Mouse (Mus musculus): Measurements from ENCODE around the gene Agap2. TPM values are rescaled to one million over a fixed set of nuclear protein-coding genes. Genes with fewer than 3 reads are reported as not detected.

Agap2 gene
- polyA plus RNA-seq, 1 experiment from 2014 or later: 0.26 TPM

GRCm38 (mm10) chr10:127085052-127085451, 10.0 kb downstream of the Agap2 start:
- Histone ChIP-seq H3K9me3 (ENCODE audit: control insufficient read depth, low read length) (no peaks in the 10 kb centered on the region), H3K4me2 (ENCODE audit: low read length) (no peak overlapping the region), H3K4me3 (ENCODE audit: low read depth, low read length) (no peak overlapping the region), H3K9ac (ENCODE audit: low read length) (no peak overlapping the region), H3K4me1 (replicated peaks; ENCODE audit: control insufficient read depth, insufficient read depth, low read length) (peaks cover 17% of the 10 kb centered on the region), H3K27ac (ENCODE audit: low read depth) (no peak overlapping the region), H3K36me3 (ENCODE audit: control insufficient read depth, insufficient read depth, low read length) (no peaks in the 10 kb centered on the region), H3K27me3 (replicated peaks; ENCODE audit: control insufficient read depth, insufficient read depth, low read length) (peaks cover 70% of the 10 kb centered on the region)
- 75% methylated on average over 9 of the region's 9 CpGs for WGBS
- no peak for DNase-seq (ENCODE audit: low spot score)
- no peak for ATAC-seq (replicated peaks; ENCODE audit: low FRiP score, low TSS enrichment, low read depth)

DNA sequence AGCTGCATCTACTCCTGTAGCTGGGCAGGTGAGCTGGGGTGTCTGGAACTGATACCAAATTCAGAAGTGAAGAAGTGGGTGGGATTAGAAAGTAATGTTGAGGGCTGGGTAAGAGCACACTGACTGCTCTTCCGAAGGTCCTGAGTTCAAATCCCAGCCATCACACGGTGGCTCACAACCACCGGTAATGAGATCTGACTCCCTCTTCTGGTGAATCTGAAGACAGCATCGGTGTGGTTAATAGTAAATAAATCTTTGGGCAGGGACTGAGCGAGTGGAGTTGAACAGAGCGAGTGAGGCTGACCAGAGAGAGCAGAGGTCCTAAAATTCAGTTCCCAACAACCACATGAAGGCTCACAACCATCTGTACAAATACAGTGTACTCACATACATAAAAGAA, 10.5 kb downstream of the Agap2 start:
- Histone ChIP-seq H3K4me2 (ENCODE audit: low read length) (no peak overlapping the region), H3K9me3 (ENCODE audit: control insufficient read depth, low read length) (no peaks in the 10 kb centered on the region), H3K4me1 (replicated peaks; ENCODE audit: control insufficient read depth, insufficient read depth, low read length) (peaks cover 15% of the 10 kb centered on the region), H3K27ac (ENCODE audit: low read depth) (no peak overlapping the region), H3K36me3 (ENCODE audit: control insufficient read depth, insufficient read depth, low read length) (no peaks in the 10 kb centered on the region), H3K9ac (ENCODE audit: low read length) (no peak overlapping the region), H3K4me3 (ENCODE audit: low read depth, low read length) (no peak overlapping the region), H3K27me3 (replicated peaks; ENCODE audit: control insufficient read depth, insufficient read depth, low read length) (peaks cover 70% of the 10 kb centered on the region)
- 70% methylated on average over 6 of the region's 6 CpGs for WGBS
- ATAC-seq (replicated peaks; ENCODE audit: low FRiP score, low TSS enrichment, low read depth): no peak
- no peak for DNase-seq (ENCODE audit: low spot score)

GRCm38 (mm10) chr10:127090560-127091411, 15.7 kb downstream of the Agap2 start:
- ATAC-seq (replicated peaks; ENCODE audit: low FRiP score, low TSS enrichment, low read depth): no peak
- Histone ChIP-seq H3K9ac (ENCODE audit: low read length) (no peak overlapping the region), H3K36me3 (ENCODE audit: control insufficient read depth, insufficient read depth, low read length) (peaks cover 2% of the 10 kb centered on the region; the same call in 1 of the 2 replicates), H3K4me3 (ENCODE audit: low read depth, low read length) (no peak overlapping the region), H3K27me3 (replicated peaks; ENCODE audit: control insufficient read depth, insufficient read depth, low read length) (peaks cover 65% of the 10 kb centered on the region), H3K4me2 (ENCODE audit: low read length) (peak overlapping the region; percentile 20), H3K27ac (ENCODE audit: low read depth) (no peak overlapping the region), H3K4me1 (replicated peaks; ENCODE audit: control insufficient read depth, insufficient read depth, low read length) (no peaks in the 10 kb centered on the region), H3K9me3 (ENCODE audit: control insufficient read depth, low read length) (no peaks in the 10 kb centered on the region)
- 9% methylated on average over 57 of the region's 57 CpGs for WGBS
- peak; percentile 78 for DNase-seq (ENCODE audit: low spot score)

- peaks cover 12% of the 10 kb centered on the region for H3K36me3 ChIP-seq (ENCODE audit: control insufficient read depth, insufficient read depth, low read length)
- H3K9me3 ChIP-seq (ENCODE audit: control insufficient read depth, low read length): no peaks in the 10 kb centered on the region
- H3K4me2 ChIP-seq (ENCODE audit: low read length): peak overlapping the region; percentile 20
- H3K27ac ChIP-seq (ENCODE audit: low read depth): no peak overlapping the region
- H3K4me1 ChIP-seq (replicated peaks; ENCODE audit: control insufficient read depth, insufficient read depth, low read length): no peaks in the 10 kb centered on the region
- no peak overlapping the region for H3K4me3 ChIP-seq (ENCODE audit: low read depth, low read length)
- WGBS: 8% methylated on average over 51 of the region's 51 CpGs
- H3K9ac ChIP-seq (ENCODE audit: low read length): no peak overlapping the region
- peaks cover 61% of the 10 kb centered on the region for H3K27me3 ChIP-seq (replicated peaks; ENCODE audit: control insufficient read depth, insufficient read depth, low read length)
- ATAC-seq (replicated peaks; ENCODE audit: low FRiP score, low TSS enrichment, low read depth) (0 out of 2 replicates have a peak, but pooled peaks have one; percentile 14), DNase-seq (ENCODE audit: low spot score) (no peak)
These were observed 16.7 kb downstream of the Agap2 start for GRCm38 (mm10) chr10:127091507-127092396.

GRCm38 (mm10) chr10:127092742-127093141, 17.7 kb downstream of the Agap2 start:
- peaks cover 54% of the 10 kb centered on the region for H3K27me3 ChIP-seq (replicated peaks; ENCODE audit: control insufficient read depth, insufficient read depth, low read length)
- peaks cover 18% of the 10 kb centered on the region for H3K36me3 ChIP-seq (ENCODE audit: control insufficient read depth, insufficient read depth, low read length)
- no peaks in the 10 kb centered on the region for H3K4me1 ChIP-seq (replicated peaks; ENCODE audit: control insufficient read depth, insufficient read depth, low read length)
- H3K9ac ChIP-seq (ENCODE audit: low read length): no peak overlapping the region
- 56% methylated on average over 4 of the region's 4 CpGs for WGBS
- no peak overlapping the region for H3K4me2 ChIP-seq (ENCODE audit: low read length)
- ATAC-seq (replicated peaks; ENCODE audit: low FRiP score, low TSS enrichment, low read depth) (no peak), DNase-seq (ENCODE audit: low spot score) (no peak)
- H3K27ac ChIP-seq (ENCODE audit: low read depth): no peak overlapping the region
- no peak overlapping the region for H3K4me3 ChIP-seq (ENCODE audit: low read depth, low read length)
- no peaks in the 10 kb centered on the region for H3K9me3 ChIP-seq (ENCODE audit: control insufficient read depth, low read length)

GRCm38 (mm10) chr10:127094382-127094802, 19.3 kb downstream of the Agap2 start:
- H3K27me3 ChIP-seq (replicated peaks; ENCODE audit: control insufficient read depth, insufficient read depth, low read length): peaks cover 42% of the 10 kb centered on the region
- H3K4me3 ChIP-seq (ENCODE audit: low read depth, low read length): no peak overlapping the region
- no peak for DNase-seq (ENCODE audit: low spot score)
- no peak overlapping the region for H3K9ac ChIP-seq (ENCODE audit: low read length)
- H3K9me3 ChIP-seq (ENCODE audit: control insufficient read depth, low read length): no peaks in the 10 kb centered on the region
- H3K36me3 ChIP-seq (ENCODE audit: control insufficient read depth, insufficient read depth, low read length): peaks cover 35% of the 10 kb centered on the region
- no peak for ATAC-seq (replicated peaks; ENCODE audit: low FRiP score, low TSS enrichment, low read depth)
- H3K27ac ChIP-seq (ENCODE audit: low read depth): no peak overlapping the region
- no peak overlapping the region for H3K4me2 ChIP-seq (ENCODE audit: low read length)
- no peaks in the 10 kb centered on the region for H3K4me1 ChIP-seq (replicated peaks; ENCODE audit: control insufficient read depth, insufficient read depth, low read length)
- WGBS: 31% methylated on average over 7 of the region's 7 CpGs

DNA sequence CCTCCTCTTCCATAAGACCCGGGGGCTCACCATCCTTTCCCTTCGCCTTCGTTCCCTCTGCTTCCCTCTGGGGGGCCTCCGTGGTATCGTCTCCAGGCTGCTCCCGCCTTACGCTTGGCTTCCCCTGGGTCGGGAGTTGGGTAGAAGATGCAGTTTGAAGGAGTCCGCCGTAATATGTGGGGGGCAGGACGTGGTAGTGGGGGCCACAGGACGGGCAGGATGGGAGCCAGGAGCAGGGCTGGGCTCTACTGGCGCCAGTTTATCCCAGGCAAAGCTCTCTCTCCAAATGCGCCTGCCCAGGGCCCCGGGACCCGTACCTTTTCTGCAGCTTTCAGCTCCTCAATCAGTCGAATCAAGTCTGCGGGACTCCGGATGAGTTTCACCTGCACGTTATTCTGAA, 23.4 kb downstream of the Agap2 start:
- H3K4me2 ChIP-seq (ENCODE audit: low read length): no peak overlapping the region
- no peak overlapping the region for H3K4me3 ChIP-seq (ENCODE audit: low read depth, low read length)
- no peaks in the 10 kb centered on the region for H3K4me1 ChIP-seq (replicated peaks; ENCODE audit: control insufficient read depth, insufficient read depth, low read length)
- DNase-seq (ENCODE audit: low spot score) (no peak), ATAC-seq (replicated peaks; ENCODE audit: low FRiP score, low TSS enrichment, low read depth) (no peak)
- H3K27me3 ChIP-seq (replicated peaks; ENCODE audit: control insufficient read depth, insufficient read depth, low read length): peaks cover under 1% of the 10 kb centered on the region; the same call in 1 of the 2 replicates
- no peak overlapping the region for H3K9ac ChIP-seq (ENCODE audit: low read length)
- H3K27ac ChIP-seq (ENCODE audit: low read depth): no peak overlapping the region
- peaks cover 36% of the 10 kb centered on the region for H3K36me3 ChIP-seq (ENCODE audit: control insufficient read depth, insufficient read depth, low read length)
- H3K9me3 ChIP-seq (ENCODE audit: control insufficient read depth, low read length): no peaks in the 10 kb centered on the region
- 79% methylated on average over 20 of the region's 20 CpGs for WGBS

- no peaks in the 10 kb centered on the region for H3K9me3 ChIP-seq (ENCODE audit: control insufficient read depth, low read length)
- no peak overlapping the region for H3K4me3 ChIP-seq (ENCODE audit: low read depth, low read length)
- DNase-seq (ENCODE audit: low spot score) (no peak), ATAC-seq (replicated peaks; ENCODE audit: low FRiP score, low TSS enrichment, low read depth) (no peak)
- H3K9ac ChIP-seq (ENCODE audit: low read length): no peak overlapping the region
- no peak overlapping the region for H3K4me2 ChIP-seq (ENCODE audit: low read length)
- H3K4me1 ChIP-seq (replicated peaks; ENCODE audit: control insufficient read depth, insufficient read depth, low read length): no peaks in the 10 kb centered on the region
- no peaks in the 10 kb centered on the region for H3K27me3 ChIP-seq (replicated peaks; ENCODE audit: control insufficient read depth, insufficient read depth, low read length)
- peaks cover 36% of the 10 kb centered on the region for H3K36me3 ChIP-seq (ENCODE audit: control insufficient read depth, insufficient read depth, low read length)
- H3K27ac ChIP-seq (ENCODE audit: low read depth): no peak overlapping the region
- 87% methylated on average over 10 of the region's 10 CpGs for WGBS
These were observed 24.1 kb downstream of the Agap2 start for GRCm38 (mm10) chr10:127099191-127099590.

Data from intestine, embryonic 14.5 days (tissue).